Mouse (Mus musculus): ENCODE measurements at regions not wholly inside any gene's neighbourhood (a gene's known extent, or its start where the extent isn't known, plus 50 kb on each side); places are given as distances from the start of the nearest gene placed in this dataset.

- peak; percentile 16 for DNase-seq (ENCODE audit: low read depth, low spot score)
These were observed 1314.5 kb upstream of the Gm7489 start for GRCm38 (mm10) chr15:52570256-52570655.

GRCm38 (mm10) chr15:52577614-52578013, 1307.1 kb upstream of the Gm7489 start:
- DNase-seq (ENCODE audit: low read depth, low spot score) = no peak

- DNase-seq (ENCODE audit: low read depth, low spot score) = no peak
These were observed 1295.3 kb upstream of the Gm7489 start for GRCm38 (mm10) chr15:52589391-52589790.

GRCm38 (mm10) chr15:52599511-52599910, 1285.2 kb upstream of the Gm7489 start:
- no peak for DNase-seq (ENCODE audit: low read depth, low spot score)

- no peak for DNase-seq (ENCODE audit: low read depth, low spot score)
These were observed 1284.7 kb upstream of the Gm7489 start for GRCm38 (mm10) chr15:52599957-52600356.

GRCm38 (mm10) chr15:52639790-52640189, 1244.9 kb upstream of the Gm7489 start:
- DNase-seq (ENCODE audit: low read depth, low spot score) = no peak

- no peak for DNase-seq (ENCODE audit: low read depth, low spot score)
These were observed 1238.7 kb upstream of the Gm7489 start for GRCm38 (mm10) chr15:52645961-52646360.

- DNase-seq (ENCODE audit: low read depth, low spot score) = no peak
These were observed 1226.8 kb upstream of the Gm7489 start for GRCm38 (mm10) chr15:52657916-52658315.
